Mouse (Mus musculus) kidney, adult 2 months (tissue): ENCODE data around the gene Gprin1.

Experiments used
- CTCF ChIP-seq: fragments of 200-500 bp; conservative IDR thresholded peaks from 2 replicates; pipeline ENCODE4 v1.5.1; 2011; ENCODE audit warnings: low read depth, mild to moderate bottlenecking, control low read depth, low read length, moderate library complexity, mixed read lengths; ENCODE audit not compliant: insufficient read depth, insufficient read length
- POLR2A ChIP-seq: fragments of 200-500 bp; IDR thresholded peaks from one replicate; pipeline ENCODE4 v1.6.1; 2011; ENCODE audit warnings: low read depth, low read length, control low read depth

DNA sequence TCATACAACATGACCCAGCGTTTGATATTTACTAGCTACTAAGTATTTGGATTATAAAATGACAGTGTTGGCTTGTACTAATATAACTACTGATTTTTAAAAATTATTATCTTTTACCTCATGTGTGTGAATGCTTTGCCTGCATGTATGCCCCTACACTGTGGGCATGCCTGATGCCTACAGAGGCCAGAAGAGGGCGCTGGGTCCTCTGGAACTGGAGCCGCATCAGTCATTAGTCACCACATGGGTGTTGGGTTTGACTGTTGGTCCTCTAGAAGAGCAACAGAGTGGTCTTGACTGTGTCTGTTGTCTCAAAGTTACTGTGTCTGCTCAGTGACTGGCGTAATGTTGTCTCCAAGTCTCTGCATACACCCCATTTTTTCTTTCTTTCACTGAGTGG is 35.3 kb downstream of the Gprin1 start:
- no peak for TF ChIP-seq CTCF
- no peak for TF ChIP-seq POLR2A
